Mouse (Mus musculus) layer of hippocampus, postnatal 10 days (tissue): ENCODE data around the gene Tuba4a. TPM values are rescaled to one million over a fixed set of nuclear protein-coding genes. Genes with fewer than 3 reads are reported as not detected.

ENCODE experiments used
- DNase-seq, 2 experiments: peaks; one replicate each; pipeline ENCODE4 v3.0.0; 2021; ENCODE audit warnings: low spot score in 2 of 2
- total RNA-seq, 2 experiments: library from RNA; stranded (reverse); gene quantifications; 2 replicates each; pipeline ENCODE4 v1.2.3; 2021

Gene Tuba4a
- total RNA-seq, 2 experiments from 2014 or later: 348 to 373 TPM

GRCm38 (mm10) chr1:75213096-75213495 is 6.6 kb downstream of the Tuba4a start:
- DNase-seq: no peak

GRCm38 (mm10) chr1:75212542-75212941 is 7.1 kb downstream of the Tuba4a start:
- DNase-seq: no peak

GRCm38 (mm10) chr1:75211141-75211708 is 8.4 kb downstream of the Tuba4a start:
- DNase-seq: no peak

- peak; percentile 95 to 97 for DNase-seq
Measured at GRCm38 (mm10) chr1:75210136-75211087, 9.3 kb downstream of the Tuba4a start, which contains the start of the genes Glb1l and Stk16. TSS of gene Glb1l (minus strand) at chr1:75210813. TSS of gene Stk16 (plus strand) at chr1:75210838.

GRCm38 (mm10) chr1:75208967-75209678 is 10.5 kb downstream of the Tuba4a start:
- peak in 1 of 2 experiments; percentile 36 for DNase-seq

- no peak for DNase-seq
Measured at GRCm38 (mm10) chr1:75201236-75201635, 18.4 kb downstream of the Tuba4a start.

- peak in 1 of 2 experiments; percentile 45 for DNase-seq
Measured at GRCm38 (mm10) chr1:75192452-75192851, 27.2 kb downstream of the Tuba4a start.

- peak; percentile 89 to 91 for DNase-seq
Measured at GRCm38 (mm10) chr1:75191622-75192402, 27.9 kb downstream of the Tuba4a start, which contains the start of the genes Ankzf1 and Atg9a. TSS of gene Ankzf1 (plus strand) at chr1:75192151. TSS of gene Atg9a (minus strand) at chr1:75192196.

GRCm38 (mm10) chr1:75191258-75191621 is 28.4 kb downstream of the Tuba4a start:
- no peak for DNase-seq

GRCm38 (mm10) chr1:75190577-75190976 is 29.1 kb downstream of the Tuba4a start:
- DNase-seq: no peak

- no peak for DNase-seq
Measured at GRCm38 (mm10) chr1:75187914-75188483, 31.7 kb downstream of the Tuba4a start.

GRCm38 (mm10) chr1:75187126-75187525 is 32.5 kb downstream of the Tuba4a start:
- no peak for DNase-seq

GRCm38 (mm10) chr1:75185495-75185894 is 34.2 kb downstream of the Tuba4a start:
- no peak for DNase-seq

GRCm38 (mm10) chr1:75182160-75182559 is 37.5 kb downstream of the Tuba4a start:
- DNase-seq: no peak

- DNase-seq: no peak
Measured at GRCm38 (mm10) chr1:75181377-75181870, 38.2 kb downstream of the Tuba4a start.

- no peak for DNase-seq
Measured at GRCm38 (mm10) chr1:75180741-75181140, 38.9 kb downstream of the Tuba4a start.

GRCm38 (mm10) chr1:75180105-75180590 is 39.5 kb downstream of the Tuba4a start, which contains the start of gene Abcb6:
TSS of gene Abcb6 (minus strand) at chr1:75180392.
- peak; percentile 89 to 91 for DNase-seq

- DNase-seq: peak; percentile 79 to 80
Measured at GRCm38 (mm10) chr1:75179334-75180104, 40.1 kb downstream of the Tuba4a start.
